Mouse (Mus musculus): ENCODE results near the gene Actl10.

GRCm38 (mm10) chr2:154543567-154544347, 7.8 kb upstream of the Actl10 start:
- TF ChIP-seq POLR2A (IDR thresholded peaks at IDR 0.05; ENCODE audit: insufficient read depth, low read depth, low read length) (no peak), CTCF (IDR thresholded peaks at IDR 0.05; ENCODE audit: insufficient read depth, low read depth, low read length) (no peak)

Measured in olfactory bulb, adult 2 months (tissue).